Mouse (Mus musculus) midbrain, embryonic 15.5 days (tissue): ENCODE measurements around the gene Dnmt1. TPM values are rescaled to one million over a fixed set of nuclear protein-coding genes. Genes with fewer than 3 reads are reported as not detected.

Source experiments
- ATAC-seq: fragments of 200-750 bp; cut with Nextera tagmentation; replicated peaks from 2 replicates; pipeline ENCODE4 v1.8.0; 2017; ENCODE audit warnings: moderate TSS enrichment
- H3K27ac ChIP-seq: fragments of 300-500 bp; sonication (generic); 2 replicates; pipeline ENCODE4 v1.5.1; 2015; ENCODE audit warnings: mild to moderate bottlenecking, inconsistent platforms
- H3K27me3 ChIP-seq: fragments of 300-500 bp; sonication (generic); replicated peaks from 2 replicates; pipeline ENCODE4 v1.6.1; 2015; ENCODE audit warnings: inconsistent platforms
- H3K36me3 ChIP-seq: fragments of 300-500 bp; sonication (generic); replicated peaks from 2 replicates; pipeline ENCODE4 v1.6.1; 2015; ENCODE audit warnings: inconsistent platforms
- H3K4me1 ChIP-seq: fragments of 300-500 bp; sonication (generic); 2 replicates; pipeline ENCODE4 v1.6.1; 2015; ENCODE audit warnings: inconsistent platforms
- H3K4me2 ChIP-seq: fragments of 300-500 bp; sonication (generic); 2 replicates; pipeline ENCODE4 v1.6.1; 2015; ENCODE audit warnings: inconsistent platforms, mild to moderate bottlenecking, moderate library complexity
- H3K4me3 ChIP-seq: fragments of 300-500 bp; sonication (generic); 2 replicates; pipeline ENCODE4 v1.5.1; 2015; ENCODE audit warnings: mild to moderate bottlenecking, inconsistent platforms
- H3K9ac ChIP-seq: fragments of 300-500 bp; sonication (generic); 2 replicates; pipeline ENCODE4 v1.6.1; 2015; ENCODE audit warnings: mild to moderate bottlenecking, inconsistent platforms
- H3K9me3 ChIP-seq: fragments of 300-500 bp; sonication (generic); 2 replicates; pipeline ENCODE4 v1.6.1; 2016; ENCODE audit warnings: inconsistent platforms
- WGBS: fragments of 180-500 bp; shearing (Covaris S2); methylation state at CpG from one replicate; pipeline ENCODE4 v1.1.7; 2015; ENCODE audit warnings: mixed read lengths; 5-methylcytosine and 5-hydroxymethylcytosine counted together
- polyA plus RNA-seq: library from polyadenylated mRNA; unstranded; fragments of >200 nt; fragmentation: Nextera tagmentation; extraction: Ambion mirVana; gene quantifications from 2 replicates; pipeline ENCODE4 v1.2.1, GENCODE M21; 2015

Dnmt1 gene
- polyA plus RNA-seq, 1 experiment from 2014 or later = 78.1 TPM

DNA sequence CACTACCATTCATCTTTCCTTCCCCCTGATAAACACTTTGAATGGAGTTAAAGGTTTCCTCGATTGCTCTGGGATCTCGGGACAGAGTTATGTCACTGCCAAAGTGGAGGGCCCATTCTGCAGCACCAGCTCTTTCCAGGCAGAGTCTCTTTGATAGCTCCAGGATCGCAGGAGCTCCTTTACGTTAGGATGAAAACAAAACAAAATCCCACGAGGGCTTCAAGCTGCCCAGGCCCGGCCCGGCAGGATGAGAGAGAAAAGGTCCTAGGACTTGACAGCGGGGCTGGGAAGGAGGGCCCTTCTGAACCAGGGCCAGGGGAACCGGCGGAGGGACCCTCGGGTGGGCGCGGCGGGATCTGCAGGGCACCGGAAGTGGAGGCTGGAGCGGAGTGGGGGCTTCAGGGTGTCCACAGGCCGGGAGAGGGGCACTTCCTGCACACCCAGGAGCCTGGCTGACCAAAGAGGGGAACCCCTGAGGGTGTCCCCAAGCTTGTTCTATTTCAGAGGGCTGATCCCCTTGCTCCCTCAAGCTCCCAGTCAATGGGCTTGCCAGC, 7.6 kb downstream of the Dnmt1 start:
- 0% methylated on average over 17 of the region's 17 CpGs for WGBS
- Histone ChIP-seq H3K27ac (peak overlapping the region; percentile 95), H3K9ac (peak overlapping the region; percentile 82), H3K36me3 (no peaks in the 10 kb centered on the region), H3K4me2 (peak overlapping the region; percentile 77), H3K27me3 (no peaks in the 10 kb centered on the region), H3K4me1 (peaks cover 19% of the 10 kb centered on the region), H3K4me3 (peak overlapping the region; percentile 91), H3K9me3 (no peaks in the 10 kb centered on the region)
- ATAC-seq = peak; percentile 86

GRCm38 (mm10) chr9:20951441-20951840, 8.2 kb downstream of the Dnmt1 start:
- Histone ChIP-seq H3K27me3 (no peaks in the 10 kb centered on the region), H3K9ac (peak overlapping the region; percentile 82), H3K27ac (peak overlapping the region; percentile 95; the same call in 1 of the 2 replicates), H3K9me3 (no peaks in the 10 kb centered on the region), H3K4me1 (peaks cover 19% of the 10 kb centered on the region), H3K4me3 (peak overlapping the region; percentile 91), H3K4me2 (peak overlapping the region; percentile 77), H3K36me3 (no peaks in the 10 kb centered on the region)
- 13% methylated on average over 14 of the region's 14 CpGs for WGBS
- ATAC-seq = no peak

DNA sequence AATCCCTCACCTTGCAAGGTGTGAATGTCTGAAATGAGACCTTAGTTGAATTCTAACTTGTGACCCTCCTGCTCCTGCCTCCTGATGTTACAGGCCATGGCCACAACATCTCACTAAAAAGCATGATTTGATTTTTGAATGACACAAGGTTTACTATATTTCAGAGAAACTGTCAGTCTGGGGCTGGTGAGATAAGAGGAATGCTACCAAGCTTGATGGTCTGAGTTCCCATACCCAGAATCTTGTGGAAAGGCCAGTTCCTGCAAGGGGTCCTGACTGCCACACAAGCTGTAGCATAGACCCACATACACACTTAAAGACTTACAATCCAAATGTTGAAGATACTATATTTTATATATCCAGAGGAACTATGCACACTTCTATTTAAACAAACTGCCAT, 9.3 kb downstream of the Dnmt1 start:
- no peak for ATAC-seq
- Histone ChIP-seq H3K27me3 (no peaks in the 10 kb centered on the region), H3K4me1 (peaks cover 19% of the 10 kb centered on the region), H3K9me3 (no peaks in the 10 kb centered on the region), H3K4me3 (0 out of 2 replicates have a peak overlapping the region, but pooled peaks have one; percentile 91), H3K36me3 (no peaks in the 10 kb centered on the region), H3K9ac (no peak overlapping the region), H3K4me2 (peak overlapping the region; percentile 77), H3K27ac (no peak overlapping the region)

- H3K9me3 ChIP-seq = no peaks in the 10 kb centered on the region
- H3K9ac ChIP-seq = no peak overlapping the region
- H3K36me3 ChIP-seq = 0 out of 2 replicates have a peak, but pooled peaks cover 1% of the 10 kb centered on the region
- WGBS = 82% methylated on average over 16 of the region's 16 CpGs
- no peak for ATAC-seq
- no peak overlapping the region for H3K27ac ChIP-seq
- peaks cover 19% of the 10 kb centered on the region for H3K4me1 ChIP-seq
- no peak overlapping the region for H3K4me2 ChIP-seq
- H3K27me3 ChIP-seq = no peaks in the 10 kb centered on the region
- H3K4me3 ChIP-seq = no peak overlapping the region
These were observed 13.4 kb downstream of the Dnmt1 start for GRCm38 (mm10) chr9:20946066-20946880.

DNA sequence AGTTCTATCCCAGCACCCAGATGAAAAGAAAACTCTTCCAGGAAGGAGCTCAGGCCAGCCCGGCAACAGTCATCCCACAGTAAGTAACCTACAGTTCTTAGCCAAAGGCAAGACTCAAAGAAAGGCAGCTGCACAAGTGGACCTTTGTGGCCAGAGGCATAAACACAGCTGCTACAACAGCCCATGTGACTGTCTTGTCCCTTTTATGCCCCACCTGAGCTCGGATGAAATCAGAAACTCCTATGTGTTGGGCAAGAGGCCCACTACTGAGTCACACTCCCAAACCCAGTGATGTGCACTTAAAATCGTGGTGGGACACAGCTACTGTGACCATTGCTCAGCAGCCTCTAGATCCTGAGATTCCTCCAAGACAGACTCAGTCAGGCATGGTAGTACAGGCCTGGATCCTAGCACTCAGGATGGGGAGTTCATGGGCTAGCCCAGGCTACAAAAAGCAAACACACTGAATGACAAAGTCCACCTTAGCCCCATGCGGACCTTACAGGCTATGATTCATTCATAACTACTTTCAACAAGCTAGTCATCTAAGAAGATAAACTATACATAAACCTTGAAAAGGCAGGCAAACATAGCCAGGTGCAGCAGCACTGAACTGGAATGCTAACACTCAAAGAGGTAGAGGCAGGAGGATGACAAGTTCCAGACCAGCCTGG, 14.9 kb downstream of the Dnmt1 start:
- Histone ChIP-seq H3K4me1 (peaks cover 6% of the 10 kb centered on the region; the same call in 1 of the 2 replicates), H3K9ac (no peak overlapping the region), H3K27ac (no peak overlapping the region), H3K4me2 (no peak overlapping the region), H3K36me3 (peaks cover 15% of the 10 kb centered on the region), H3K27me3 (no peaks in the 10 kb centered on the region), H3K4me3 (no peak overlapping the region), H3K9me3 (no peaks in the 10 kb centered on the region)
- no peak for ATAC-seq
- 71% methylated on average over 4 of the region's 4 CpGs for WGBS

DNA sequence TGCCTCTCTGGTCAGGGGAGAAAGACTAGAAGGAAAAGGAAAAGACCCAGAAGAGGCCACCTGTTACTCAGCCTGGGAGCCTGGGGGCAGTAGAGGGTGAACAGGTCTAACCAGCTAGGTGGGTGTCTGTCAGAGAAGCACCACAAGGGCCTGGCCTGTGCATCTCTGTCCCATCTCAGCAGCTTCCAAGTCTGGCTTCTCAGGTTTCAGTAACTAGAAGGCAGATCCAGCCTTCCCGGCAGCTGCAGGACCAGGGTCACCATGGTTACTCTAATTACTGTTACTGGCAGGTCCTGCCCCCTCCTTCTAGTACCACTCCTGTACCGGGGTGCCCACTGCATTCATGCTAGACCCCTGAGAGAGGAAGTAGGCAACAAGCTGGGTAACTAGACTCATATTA, 15.8 kb downstream of the Dnmt1 start:
- Histone ChIP-seq H3K4me3 (no peak overlapping the region), H3K36me3 (peaks cover 23% of the 10 kb centered on the region), H3K9me3 (no peaks in the 10 kb centered on the region), H3K9ac (no peak overlapping the region), H3K27me3 (no peaks in the 10 kb centered on the region), H3K4me1 (peaks cover 6% of the 10 kb centered on the region; the same call in 1 of the 2 replicates), H3K4me2 (no peak overlapping the region), H3K27ac (no peak overlapping the region)
- ATAC-seq = no peak
- WGBS = 5% methylated on average over 2 of the region's 2 CpGs

DNA sequence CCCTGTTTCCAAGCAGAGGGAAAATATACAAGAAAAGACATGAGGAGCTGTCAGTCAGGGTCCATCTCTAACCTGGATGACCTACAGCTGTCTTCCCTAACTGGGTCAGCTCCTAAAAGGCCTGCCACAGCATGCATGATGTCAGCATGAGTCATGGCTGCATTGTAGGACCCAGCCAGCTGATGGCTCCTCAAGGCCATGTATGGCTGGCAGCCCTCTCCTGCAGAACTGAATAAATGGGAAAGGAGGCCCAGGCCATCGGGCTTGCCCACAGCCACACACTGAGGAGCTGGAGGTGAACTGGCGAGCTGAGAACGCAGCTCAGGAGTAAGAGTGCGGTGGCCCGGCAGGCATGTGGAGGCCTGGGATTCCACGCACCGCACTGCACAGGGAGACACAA, 16.3 kb downstream of the Dnmt1 start:
- H3K27ac ChIP-seq = no peak overlapping the region
- H3K4me2 ChIP-seq = no peak overlapping the region
- H3K4me1 ChIP-seq = peaks cover 6% of the 10 kb centered on the region; the same call in 1 of the 2 replicates
- peaks cover 23% of the 10 kb centered on the region for H3K36me3 ChIP-seq
- WGBS = 90% methylated on average over 7 of the region's 7 CpGs
- no peak overlapping the region for H3K9ac ChIP-seq
- H3K4me3 ChIP-seq = no peak overlapping the region
- no peaks in the 10 kb centered on the region for H3K9me3 ChIP-seq
- no peak for ATAC-seq
- H3K27me3 ChIP-seq = no peaks in the 10 kb centered on the region

DNA sequence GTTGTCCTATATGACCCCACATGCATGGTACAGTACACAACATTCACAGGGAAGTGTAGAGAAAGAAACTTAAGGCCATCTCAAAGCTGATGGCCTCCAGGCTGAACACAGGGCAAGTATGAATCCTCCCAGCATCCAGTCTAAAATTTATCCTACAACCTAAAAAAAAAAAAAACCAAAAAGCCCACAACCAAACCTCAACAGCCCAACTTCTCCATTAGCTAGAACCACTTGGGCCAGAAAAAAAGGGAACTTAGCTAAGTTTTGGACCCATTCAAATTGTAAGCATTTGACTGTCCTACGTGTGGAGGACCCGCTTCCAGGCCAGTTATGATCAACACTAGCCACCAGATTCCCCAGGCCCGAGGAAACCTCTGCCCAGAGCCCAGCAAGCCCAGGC, 36.4 kb downstream of the Dnmt1 start:
- no peak overlapping the region for H3K4me3 ChIP-seq
- H3K27me3 ChIP-seq = no peaks in the 10 kb centered on the region
- ATAC-seq = no peak
- H3K4me2 ChIP-seq = no peak overlapping the region
- WGBS = 99% methylated on average over 3 of the region's 3 CpGs
- H3K4me1 ChIP-seq = no peaks in the 10 kb centered on the region
- no peak overlapping the region for H3K9ac ChIP-seq
- no peak overlapping the region for H3K27ac ChIP-seq
- peaks cover 84% of the 10 kb centered on the region for H3K36me3 ChIP-seq
- no peaks in the 10 kb centered on the region for H3K9me3 ChIP-seq

DNA sequence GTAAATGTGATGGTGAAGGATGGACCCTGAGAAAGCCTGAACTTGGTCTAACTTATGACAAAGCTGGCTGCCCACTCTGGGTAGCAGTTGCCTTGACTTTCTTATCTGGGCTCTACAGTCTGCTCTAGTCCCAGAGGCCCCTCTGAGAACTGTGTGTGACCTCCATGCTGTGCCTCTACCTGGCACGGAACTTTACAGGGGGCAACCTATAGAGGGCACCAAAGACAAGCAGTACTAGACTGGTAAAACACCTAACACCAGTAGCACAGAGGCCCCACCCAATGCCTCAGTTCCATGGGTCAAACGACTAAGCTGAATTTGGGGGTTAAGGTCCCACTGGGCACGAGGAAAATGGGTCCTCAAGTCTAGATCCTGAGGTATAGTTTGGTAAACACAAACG, 43.5 kb downstream of the Dnmt1 start:
- Histone ChIP-seq H3K9me3 (no peaks in the 10 kb centered on the region), H3K4me1 (no peaks in the 10 kb centered on the region), H3K27me3 (no peaks in the 10 kb centered on the region), H3K27ac (no peak overlapping the region), H3K4me2 (no peak overlapping the region), H3K9ac (no peak overlapping the region), H3K4me3 (no peak overlapping the region), H3K36me3 (peaks cover 93% of the 10 kb centered on the region)
- ATAC-seq = no peak
- WGBS = 85% methylated on average over 4 of the region's 4 CpGs

DNA sequence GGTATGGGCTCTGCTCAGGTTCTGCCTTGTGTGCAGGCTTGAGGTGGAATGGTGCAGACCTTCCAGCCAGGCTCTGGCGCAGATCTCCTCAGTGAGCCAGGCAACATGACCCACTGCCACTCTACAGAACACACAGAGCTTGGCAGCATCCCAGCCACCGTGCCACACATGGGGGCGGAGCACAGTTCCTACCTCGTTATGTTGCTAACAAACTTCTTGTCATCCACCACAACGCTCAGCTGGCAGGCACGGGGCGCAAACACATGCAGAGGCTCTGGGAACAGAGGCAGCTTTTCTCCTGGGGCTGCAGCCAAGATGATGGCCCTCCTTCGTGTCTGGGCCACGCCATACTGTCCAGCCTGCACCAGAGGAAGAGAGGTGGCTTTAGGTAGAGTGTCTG, 49.7 kb downstream of the Dnmt1 start:
- Histone ChIP-seq H3K4me1 (no peaks in the 10 kb centered on the region), H3K27ac (no peak overlapping the region), H3K4me3 (no peak overlapping the region), H3K4me2 (no peak overlapping the region), H3K27me3 (no peaks in the 10 kb centered on the region), H3K36me3 (peaks cover 92% of the 10 kb centered on the region), H3K9me3 (no peaks in the 10 kb centered on the region), H3K9ac (no peak overlapping the region)
- ATAC-seq = no peak
- 93% methylated on average over 9 of the region's 9 CpGs for WGBS

DNA sequence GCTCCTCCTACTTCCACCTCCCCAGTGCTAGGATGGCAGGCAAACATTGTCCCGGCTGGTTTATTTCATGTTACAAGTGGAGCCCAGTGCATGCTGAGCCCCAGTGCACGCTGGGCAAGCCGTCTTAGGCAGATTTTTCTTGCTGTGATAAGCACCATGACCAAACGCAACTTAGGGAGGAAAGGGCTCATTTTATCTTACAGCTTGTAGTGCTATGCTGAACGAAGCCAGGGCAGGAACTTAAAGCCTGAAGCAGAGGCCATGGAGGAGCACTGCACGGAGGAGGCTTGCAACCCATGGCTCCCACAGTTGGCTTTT, 57.6 kb downstream of the Dnmt1 start:
- Histone ChIP-seq H3K9me3 (no peaks in the 10 kb centered on the region), H3K4me1 (peaks cover 9% of the 10 kb centered on the region), H3K27ac (no peak overlapping the region), H3K36me3 (peaks cover 15% of the 10 kb centered on the region; the same call in 1 of the 2 replicates), H3K9ac (no peak overlapping the region; the same call in 1 of the 2 replicates), H3K4me3 (no peak overlapping the region), H3K27me3 (no peaks in the 10 kb centered on the region; the same call in 1 of the 2 replicates), H3K4me2 (no peak overlapping the region)
- ATAC-seq = no peak
- 31% methylated on average over 6 of the region's 6 CpGs for WGBS

- no peak overlapping the region for H3K27ac ChIP-seq
- H3K9me3 ChIP-seq = no peaks in the 10 kb centered on the region
- no peak overlapping the region; the same call in 1 of the 2 replicates for H3K9ac ChIP-seq
- no peaks in the 10 kb centered on the region; the same call in 1 of the 2 replicates for H3K27me3 ChIP-seq
- 19% methylated on average over 13 of the region's 13 CpGs for WGBS
- peaks cover 14% of the 10 kb centered on the region; the same call in 1 of the 2 replicates for H3K36me3 ChIP-seq
- no peak overlapping the region for H3K4me3 ChIP-seq
- peaks cover 14% of the 10 kb centered on the region for H3K4me1 ChIP-seq
- H3K4me2 ChIP-seq = no peak overlapping the region
- ATAC-seq = no peak
These were observed 58.1 kb downstream of the Dnmt1 start for GRCm38 (mm10) chr9:20901466-20902173.
